In the genomic region with DNA sequence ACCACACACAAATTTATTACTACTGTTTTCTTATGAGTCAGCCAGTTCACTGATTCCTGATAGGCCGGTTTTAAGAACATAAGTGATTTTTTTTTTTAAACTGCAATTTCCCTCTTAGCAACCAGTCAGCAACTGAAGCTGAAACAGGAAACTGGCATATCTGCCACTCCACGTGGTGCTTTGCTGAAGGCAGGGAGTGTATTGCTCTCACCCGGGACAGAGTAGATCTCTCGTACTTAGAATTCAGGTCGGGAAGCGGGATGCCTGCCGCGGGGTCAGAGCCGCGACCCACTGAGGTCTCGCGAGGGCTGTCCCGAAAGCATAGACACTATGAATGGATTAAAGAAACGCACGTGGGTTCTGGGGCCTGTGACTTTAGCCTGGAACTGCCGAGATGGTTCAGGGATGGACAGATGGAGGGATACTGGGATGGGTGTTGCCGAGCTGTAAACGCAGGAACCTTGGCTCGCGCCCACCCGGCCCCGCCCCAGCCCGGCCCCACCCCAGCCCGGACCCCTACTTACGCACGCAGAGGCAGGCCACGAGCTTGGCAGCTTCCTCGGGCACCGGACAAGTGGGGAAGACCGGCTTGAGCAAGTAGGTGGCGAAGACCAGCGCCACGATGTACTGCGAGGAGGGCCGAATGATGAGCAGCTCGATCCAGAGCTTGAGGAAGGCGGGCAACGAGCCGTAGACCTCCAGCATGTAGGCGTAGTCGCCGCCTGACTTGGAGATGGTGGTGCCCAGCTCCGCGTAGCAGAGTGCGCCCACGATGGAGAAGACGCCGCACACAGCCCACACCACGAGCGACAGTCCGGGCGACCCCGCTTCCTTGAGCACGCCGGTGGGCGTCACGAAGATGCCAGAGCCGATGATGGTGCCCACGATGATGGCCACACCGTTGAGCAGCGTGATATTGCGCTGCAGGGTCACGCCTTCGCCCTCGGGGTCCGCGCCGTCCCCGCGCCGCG, we compare ENCODE assay signal across 8 mouse cellular contexts. TPM values are rescaled to one million over a fixed set of nuclear protein-coding genes. Genes with fewer than 3 reads are reported as not detected.
DNase-seq lines count a peak whose midpoint lies in the region; ATAC-seq and TF ChIP-seq lines count a peak whose summit lies in the region.

No protein-coding gene starts in this region.

- no peaks in the 10 kb centered on the region for H3K27me3 ChIP-seq in kidney, postnatal 0 days (ENCODE audit: insufficient read depth, low read length)
- H3K27me3 ChIP-seq in erythroblast, embryonic 14.5 days (ENCODE audit: control insufficient read depth), result no peaks in the 10 kb centered on the region
- H3K27me3 ChIP-seq in liver, postnatal 0 days (ENCODE audit: insufficient read depth, low read length), result no peaks in the 10 kb centered on the region
- H3K27me3 ChIP-seq in neural tube, embryonic 11.5 days (ENCODE audit: control insufficient read depth, insufficient read depth, low read length), result no peaks in the 10 kb centered on the region

- H3K9me3 ChIP-seq in kidney, postnatal 0 days (replicated peaks; ENCODE audit: low read length), result no peaks in the 10 kb centered on the region
- H3K9me3 ChIP-seq in erythroblast, embryonic 14.5 days (ENCODE audit: control insufficient read depth, low read length), result no peaks in the 10 kb centered on the region
- no peaks in the 10 kb centered on the region for H3K9me3 ChIP-seq in liver, postnatal 0 days (ENCODE audit: low read length)
- no peaks in the 10 kb centered on the region for H3K9me3 ChIP-seq in neural tube, embryonic 11.5 days (ENCODE audit: control insufficient read depth, low read length)

- H3K4me2 ChIP-seq in kidney, postnatal 0 days (ENCODE audit: low read length), result peak overlapping the region; percentile 100
- peak overlapping the region; percentile 99 for H3K4me2 ChIP-seq in liver, postnatal 0 days (ENCODE audit: low read depth, low read length)
- peak overlapping the region; percentile 95 for H3K4me2 ChIP-seq in neural tube, embryonic 11.5 days (ENCODE audit: low read depth)

- under 1% methylated on average over 65 of the region's 72 CpGs for WGBS in kidney, postnatal 0 days
- under 1% methylated on average over 59 of the region's 72 CpGs for WGBS in liver, postnatal 0 days (ENCODE audit: insufficient replicate concordance)
- under 1% methylated on average over 71 of the region's 72 CpGs for WGBS in neural tube, embryonic 11.5 days

- TF ChIP-seq CTCF in kidney, postnatal 0 days (IDR thresholded peaks at IDR 0.05; ENCODE audit: low read depth), result no peak
- no peak for TF ChIP-seq CTCF in liver, postnatal 0 days (IDR thresholded peaks at IDR 0.05; ENCODE audit: low read depth)

- peak overlapping the region; percentile 69 for H3K4me3 ChIP-seq in kidney, postnatal 0 days (replicated peaks; ENCODE audit: low read depth, low read length)
- H3K4me3 ChIP-seq in erythroblast, embryonic 14.5 days (replicated peaks), result peak overlapping the region; percentile 100
- peak overlapping the region; percentile 97 for H3K4me3 ChIP-seq in liver, postnatal 0 days (ENCODE audit: low read depth, low read length)
- H3K4me3 ChIP-seq in neural tube, embryonic 11.5 days (ENCODE audit: low read depth, low read length), result peak overlapping the region; percentile 78

- TF ChIP-seq EP300 in liver, postnatal 0 days (IDR thresholded peaks at IDR 0.05; ENCODE audit: low read depth), result 0 out of 2 replicates have a peak, but pooled peaks have one; percentile 3

- no peaks in the 10 kb centered on the region for H3K36me3 ChIP-seq in kidney, postnatal 0 days (ENCODE audit: insufficient read depth, low read length)
- peaks cover 45% of the 10 kb centered on the region for H3K36me3 ChIP-seq in erythroblast, embryonic 14.5 days (ENCODE audit: control insufficient read depth)
- H3K36me3 ChIP-seq in liver, postnatal 0 days (replicated peaks; ENCODE audit: insufficient read depth, low read length), result no peaks in the 10 kb centered on the region
- no peaks in the 10 kb centered on the region for H3K36me3 ChIP-seq in neural tube, embryonic 11.5 days (ENCODE audit: control insufficient read depth, insufficient read depth, low read length)

- no peak overlapping the region for H3K27ac ChIP-seq in kidney, postnatal 0 days
- peak overlapping the region; percentile 44 for H3K27ac ChIP-seq in liver, postnatal 0 days (ENCODE audit: low read depth)
- no peak overlapping the region for H3K27ac ChIP-seq in neural tube, embryonic 11.5 days (ENCODE audit: low read depth, low read length)

- ATAC-seq in kidney, postnatal 0 days (replicated peaks; ENCODE audit: low FRiP score, low read depth), result peak; percentile 22
- peak; percentile 26 for ATAC-seq in liver, postnatal 0 days
- peak; percentile 63 for ATAC-seq in neural tube, embryonic 11.5 days (ENCODE audit: insufficient read depth, low FRiP score, low TSS enrichment)

- H3K9ac ChIP-seq in kidney, postnatal 0 days (ENCODE audit: low read depth, low read length), result peak overlapping the region; percentile 67
- peak overlapping the region; percentile 83 for H3K9ac ChIP-seq in liver, postnatal 0 days (replicated peaks)
- peak overlapping the region; percentile 75 for H3K9ac ChIP-seq in neural tube, embryonic 11.5 days (ENCODE audit: low read length)

- peaks cover 13% of the 10 kb centered on the region for H3K4me1 ChIP-seq in kidney, postnatal 0 days (replicated peaks; ENCODE audit: insufficient read depth, low read length)
- peaks cover 81% of the 10 kb centered on the region for H3K4me1 ChIP-seq in erythroblast, embryonic 14.5 days (ENCODE audit: control insufficient read depth)
- H3K4me1 ChIP-seq in liver, postnatal 0 days (ENCODE audit: insufficient read depth), result peaks cover 29% of the 10 kb centered on the region
- H3K4me1 ChIP-seq in neural tube, embryonic 11.5 days (ENCODE audit: control insufficient read depth, insufficient read depth, low read length), result peaks cover 15% of the 10 kb centered on the region

- DNase-seq in kidney, postnatal 0 days (ENCODE audit: low spot score), result peak; percentile 67
- no peak for DNase-seq in kidney, adult 11 months
- peak; percentile 36 for DNase-seq in adrenal gland, postnatal 10 days
- peak; percentile 79 for DNase-seq in induced T-regulatory cell, adult 2 months (ENCODE audit: low read depth)
- peak; percentile 56 for DNase-seq in liver, postnatal 0 days
- DNase-seq in neural tube, embryonic 11.5 days (ENCODE audit: low spot score), result peak; percentile 66
- DNase-seq in thymus, postnatal 36 days, result peak; percentile 16 to 34

RNA-seq across cellular contexts. Expression of a gene that starts 0.7 kb away (rescaled TPM):
- polyA plus RNA-seq in kidney, postnatal 0 days (2015; fragmentation: Nextera tagmentation; extraction: Ambion mirVana), result 9.2 and 10.2 TPM in 2 replicates
- total RNA-seq in adrenal gland, postnatal 10 days (2021), result 10 to 100 TPM; 32.0 to 47.2 TPM
- polyA plus RNA-seq in erythroblast, embryonic 14.5 days (2012), result 12.4 and 35.9 TPM in 2 replicates
- polyA plus RNA-seq in liver, postnatal 0 days (2015; fragmentation: Nextera tagmentation; extraction: Ambion mirVana), result 10.5 and 10.8 TPM in 2 replicates
- polyA plus RNA-seq in neural tube, embryonic 11.5 days (2014; fragmentation: Nextera tagmentation; extraction: Ambion mirVana), result 37.3 and 38.1 TPM in 2 replicates

RNA-seq across cellular contexts. Expression of a gene that starts 37.9 kb away (rescaled TPM):
- 0.12 and 0.23 TPM in 2 replicates for polyA plus RNA-seq in kidney, postnatal 0 days (2015; fragmentation: Nextera tagmentation; extraction: Ambion mirVana)
- 1 to 10 TPM; 2.3 to 4.6 TPM for total RNA-seq in adrenal gland, postnatal 10 days (2021)
- 0.03 and 0.08 TPM in 2 replicates for polyA plus RNA-seq in erythroblast, embryonic 14.5 days (2012)
- polyA plus RNA-seq in liver, postnatal 0 days (2015; fragmentation: Nextera tagmentation; extraction: Ambion mirVana), result 5.9 and 9.6 TPM in 2 replicates
- not detected in 2 replicates for polyA plus RNA-seq in neural tube, embryonic 11.5 days (2014; fragmentation: Nextera tagmentation; extraction: Ambion mirVana)

RNA-seq across cellular contexts. Expression of a gene that starts 42.7 kb away (rescaled TPM):
- 23.1 and 24.6 TPM in 2 replicates for polyA plus RNA-seq in kidney, postnatal 0 days (2015; fragmentation: Nextera tagmentation; extraction: Ambion mirVana)
- 10 to 100 TPM; 14.0 to 21.3 TPM for total RNA-seq in adrenal gland, postnatal 10 days (2021)
- polyA plus RNA-seq in erythroblast, embryonic 14.5 days (2012), result 8.0 and 8.8 TPM in 2 replicates
- 7.6 and 7.9 TPM in 2 replicates for polyA plus RNA-seq in liver, postnatal 0 days (2015; fragmentation: Nextera tagmentation; extraction: Ambion mirVana)
- 60.6 and 61.4 TPM in 2 replicates for polyA plus RNA-seq in neural tube, embryonic 11.5 days (2014; fragmentation: Nextera tagmentation; extraction: Ambion mirVana)
